Mouse (Mus musculus): ENCODE measurements around the gene Nop14.

DNA sequence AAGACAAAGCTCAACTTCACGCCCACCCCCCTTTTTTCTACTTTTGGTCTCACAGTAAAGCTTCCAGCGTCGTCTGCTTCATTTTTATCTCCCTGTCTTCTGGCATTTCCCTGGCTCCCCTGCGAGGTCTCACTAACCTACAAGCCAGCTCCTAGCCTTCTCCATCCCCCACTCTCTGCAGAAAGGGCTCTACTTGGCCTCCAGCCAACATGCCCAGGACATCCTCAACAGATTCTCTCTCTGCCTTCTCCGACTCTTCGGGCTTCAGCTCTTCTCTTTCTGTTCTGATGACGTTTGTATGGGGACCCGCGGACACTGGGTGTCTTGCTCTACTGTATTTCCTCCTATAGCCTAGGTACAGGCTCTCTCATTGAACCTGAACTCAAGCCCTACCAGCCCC, 5.1 kb downstream of the Nop14 start:
- no peak for TF ChIP-seq CTCF (IDR thresholded peaks at IDR 0.05; ENCODE audit: borderline replicate concordance, insufficient read depth, low read length)
- no peak for TF ChIP-seq POLR2A (IDR thresholded peaks at IDR 0.05; ENCODE audit: low read depth, low read length)

Data from embryonic fibroblast, embryonic 13.5 days (primary cell).